Mouse (Mus musculus) midbrain, embryonic 10.5 days (tissue): ENCODE measurements around the gene Slc27a1. TPM values are rescaled to one million over a fixed set of nuclear protein-coding genes. Genes with fewer than 3 reads are reported as not detected.
A peak's percentile ranks its signal among the peaks of the same experiment; 100 is the strongest.

ENCODE experiments used
- DNase-seq: peaks from one replicate; pipeline ENCODE4 v3.0.0-alpha.2; 2017; ENCODE audit warnings: low spot score
- H3K27ac ChIP-seq: fragments of 300-500 bp; sonication (generic); replicated peaks from 2 replicates; pipeline ENCODE4 v1.5.1; 2016; ENCODE audit warnings: mild to moderate bottlenecking
- H3K27me3 ChIP-seq: fragments of 300-500 bp; sonication (generic); 2 replicates; pipeline ENCODE4 v1.6.1; 2016; ENCODE audit warnings: low read depth, mild to moderate bottlenecking; ENCODE audit not compliant: poor library complexity, severe bottlenecking
- H3K36me3 ChIP-seq: fragments of 300-500 bp; sonication (generic); 2 replicates; pipeline ENCODE4 v1.6.1; 2016; ENCODE audit warnings: mild to moderate bottlenecking, moderate library complexity
- H3K4me1 ChIP-seq: fragments of 300-500 bp; sonication (generic); 2 replicates; pipeline ENCODE4 v1.6.1; 2016
- H3K4me3 ChIP-seq: fragments of 300-500 bp; sonication (generic); 2 replicates; pipeline ENCODE4 v1.5.1; 2016; ENCODE audit warnings: mild to moderate bottlenecking, moderate library complexity
- H3K9me3 ChIP-seq: fragments of 300-500 bp; sonication (generic); replicated peaks from 2 replicates; pipeline ENCODE4 v1.6.1; 2016; ENCODE audit warnings: mild to moderate bottlenecking
- WGBS: fragments of 180-500 bp; shearing (Covaris S2); methylation state at CpG from one replicate; pipeline ENCODE4 v1.1.7; 2016; 5-methylcytosine and 5-hydroxymethylcytosine counted together
- polyA plus RNA-seq: library from polyadenylated mRNA; unstranded; fragments of >200 nt; fragmentation: Nextera tagmentation; extraction: Ambion mirVana; gene quantifications from 2 replicates; pipeline ENCODE4 v1.2.1, GENCODE M21; 2016

Slc27a1 gene
- polyA plus RNA-seq, 1 experiment from 2014 or later: 21.5 TPM

GRCm38 (mm10) chr8:71560071-71560470 is 8.6 kb upstream of the Slc27a1 start:
- H3K4me1 ChIP-seq: peaks cover 22% of the 10 kb centered on the region
- H3K4me3 ChIP-seq: no peak overlapping the region
- WGBS: 82% methylated on average over 3 of the region's 3 CpGs
- H3K9me3 ChIP-seq: peaks cover 9% of the 10 kb centered on the region
- peaks cover 100% of the 10 kb centered on the region for H3K27me3 ChIP-seq
- DNase-seq: no peak
- H3K36me3 ChIP-seq: no peaks in the 10 kb centered on the region
- no peak overlapping the region for H3K27ac ChIP-seq

GRCm38 (mm10) chr8:71560765-71561164 is 7.9 kb upstream of the Slc27a1 start:
- Histone ChIP-seq H3K4me3 (no peak overlapping the region), H3K9me3 (peaks cover 9% of the 10 kb centered on the region), H3K4me1 (peaks cover 22% of the 10 kb centered on the region), H3K27ac (no peak overlapping the region), H3K36me3 (no peaks in the 10 kb centered on the region), H3K27me3 (peaks cover 98% of the 10 kb centered on the region)
- DNase-seq: no peak
- WGBS: 84% methylated on average over 5 of the region's 5 CpGs

GRCm38 (mm10) chr8:71561401-71561800 is 7.3 kb upstream of the Slc27a1 start:
- peaks cover 22% of the 10 kb centered on the region for H3K4me1 ChIP-seq
- WGBS: 5% methylated on average over 15 of the region's 15 CpGs
- H3K36me3 ChIP-seq: no peaks in the 10 kb centered on the region
- H3K4me3 ChIP-seq: no peak overlapping the region
- no peak overlapping the region for H3K27ac ChIP-seq
- peak; percentile 80 for DNase-seq
- peaks cover 98% of the 10 kb centered on the region for H3K27me3 ChIP-seq
- peaks cover 9% of the 10 kb centered on the region for H3K9me3 ChIP-seq

- Histone ChIP-seq H3K27ac (no peak overlapping the region), H3K27me3 (peaks cover 98% of the 10 kb centered on the region), H3K4me1 (peaks cover 22% of the 10 kb centered on the region), H3K4me3 (peak overlapping the region; percentile 42), H3K9me3 (peaks cover 9% of the 10 kb centered on the region), H3K36me3 (no peaks in the 10 kb centered on the region)
- 1% methylated on average over 33 of the region's 33 CpGs for WGBS
- DNase-seq: peak; percentile 71
Measured at GRCm38 (mm10) chr8:71562751-71563150, 5.9 kb upstream of the Slc27a1 start.

GRCm38 (mm10) chr8:71563992-71564391 is 4.7 kb upstream of the Slc27a1 start:
- Histone ChIP-seq H3K27me3 (peaks cover 98% of the 10 kb centered on the region), H3K9me3 (peaks cover 9% of the 10 kb centered on the region), H3K27ac (no peak overlapping the region), H3K4me3 (no peak overlapping the region), H3K4me1 (peaks cover 21% of the 10 kb centered on the region), H3K36me3 (no peaks in the 10 kb centered on the region)
- 81% methylated on average over 4 of the region's 4 CpGs for WGBS
- DNase-seq: no peak

- Histone ChIP-seq H3K27ac (no peak within 1 kb of the TSS), H3K27me3 (peaks cover 89% of the 10 kb centered on the region)
- 72% methylated on average over 3 of the region's 3 CpGs for WGBS
Measured at GRCm38 (mm10) chr8:71566501-71566900, 2.2 kb upstream of the Slc27a1 start, which contains the start of gene Nxnl1. Gene Nxnl1, minus strand, starts transcription at chr8:71566601.

GRCm38 (mm10) chr8:71567587-71567986 is 1.1 kb upstream of the Slc27a1 start:
- WGBS: 81% methylated on average over 7 of the region's 7 CpGs
- H3K4me1 ChIP-seq: peaks cover 40% of the 10 kb centered on the region
- no peak overlapping the region for H3K4me3 ChIP-seq
- peaks cover 9% of the 10 kb centered on the region for H3K9me3 ChIP-seq
- H3K27ac ChIP-seq: no peak overlapping the region
- peaks cover 86% of the 10 kb centered on the region for H3K27me3 ChIP-seq
- H3K36me3 ChIP-seq: no peaks in the 10 kb centered on the region
- DNase-seq: no peak

More at GRCm38 (mm10) chr8:71566501-71566900, 2.2 kb upstream of the Slc27a1 start, which contains the start of gene Nxnl1:
- Histone ChIP-seq H3K9me3 (peaks cover 9% of the 10 kb centered on the region), H3K4me1 (peaks cover 43% of the 10 kb centered on the region), H3K36me3 (no peaks in the 10 kb centered on the region), H3K4me3 (no peak within 1 kb of the TSS)
- DNase-seq: no peak

- Histone ChIP-seq H3K9me3 (peaks cover 8% of the 10 kb centered on the region), H3K4me1 (peaks cover 36% of the 10 kb centered on the region), H3K36me3 (no peaks in the 10 kb centered on the region), H3K27ac (peak overlapping the region; percentile 82), H3K4me3 (peak overlapping the region; percentile 66), H3K27me3 (peaks cover 72% of the 10 kb centered on the region)
- 24% methylated on average over 6 of the region's 6 CpGs for WGBS
- no peak for DNase-seq
Measured at GRCm38 (mm10) chr8:71568941-71569340, 259 bp downstream of the Slc27a1 start.

- Histone ChIP-seq H3K36me3 (no peaks in the 10 kb centered on the region), H3K27ac (peak overlapping the region; percentile 82), H3K27me3 (peaks cover 66% of the 10 kb centered on the region), H3K4me1 (peaks cover 36% of the 10 kb centered on the region), H3K4me3 (peak overlapping the region; percentile 66), H3K9me3 (peaks cover 1% of the 10 kb centered on the region; the same call in 1 of the 2 replicates)
- peak; percentile 83 for DNase-seq
- WGBS: under 1% methylated on average over 51 of the region's 51 CpGs
Measured at GRCm38 (mm10) chr8:71569366-71570290, 946 bp downstream of the Slc27a1 start.

- no peaks in the 10 kb centered on the region for H3K36me3 ChIP-seq
- H3K27ac ChIP-seq: peak overlapping the region; percentile 82
- peak; percentile 88 for DNase-seq
- peak overlapping the region; percentile 66 for H3K4me3 ChIP-seq
- no peaks in the 10 kb centered on the region for H3K9me3 ChIP-seq
- H3K4me1 ChIP-seq: peaks cover 36% of the 10 kb centered on the region
- H3K27me3 ChIP-seq: peaks cover 60% of the 10 kb centered on the region
- 1% methylated on average over 41 of the region's 41 CpGs for WGBS
Measured at GRCm38 (mm10) chr8:71570291-71570954, 1.7 kb downstream of the Slc27a1 start.

- WGBS: 93% methylated on average over 2 of the region's 2 CpGs
- no peak overlapping the region for H3K27ac ChIP-seq
- H3K36me3 ChIP-seq: no peaks in the 10 kb centered on the region
- H3K9me3 ChIP-seq: no peaks in the 10 kb centered on the region
- peaks cover 43% of the 10 kb centered on the region for H3K27me3 ChIP-seq
- no peak for DNase-seq
- peaks cover 36% of the 10 kb centered on the region for H3K4me1 ChIP-seq
- no peak overlapping the region for H3K4me3 ChIP-seq
Measured at GRCm38 (mm10) chr8:71572077-71572476, 3.4 kb downstream of the Slc27a1 start.

- Histone ChIP-seq H3K4me1 (peaks cover 36% of the 10 kb centered on the region), H3K36me3 (no peaks in the 10 kb centered on the region), H3K9me3 (no peaks in the 10 kb centered on the region), H3K27ac (no peak overlapping the region), H3K4me3 (no peak overlapping the region), H3K27me3 (peaks cover 34% of the 10 kb centered on the region)
- 88% methylated on average over 9 of the region's 9 CpGs for WGBS
- no peak for DNase-seq
Measured at GRCm38 (mm10) chr8:71572847-71573633, 4.4 kb downstream of the Slc27a1 start.
